Mouse (Mus musculus) frontal cortex, postnatal 14 days (tissue): ENCODE results near the gene Mpnd.

Experiments used
- DNase-seq, 2 experiments: peaks; one replicate each; pipeline ENCODE4 v3.0.0; 2022; ENCODE audit warnings: low spot score in 2 of 2

Gene Mpnd

DNA sequence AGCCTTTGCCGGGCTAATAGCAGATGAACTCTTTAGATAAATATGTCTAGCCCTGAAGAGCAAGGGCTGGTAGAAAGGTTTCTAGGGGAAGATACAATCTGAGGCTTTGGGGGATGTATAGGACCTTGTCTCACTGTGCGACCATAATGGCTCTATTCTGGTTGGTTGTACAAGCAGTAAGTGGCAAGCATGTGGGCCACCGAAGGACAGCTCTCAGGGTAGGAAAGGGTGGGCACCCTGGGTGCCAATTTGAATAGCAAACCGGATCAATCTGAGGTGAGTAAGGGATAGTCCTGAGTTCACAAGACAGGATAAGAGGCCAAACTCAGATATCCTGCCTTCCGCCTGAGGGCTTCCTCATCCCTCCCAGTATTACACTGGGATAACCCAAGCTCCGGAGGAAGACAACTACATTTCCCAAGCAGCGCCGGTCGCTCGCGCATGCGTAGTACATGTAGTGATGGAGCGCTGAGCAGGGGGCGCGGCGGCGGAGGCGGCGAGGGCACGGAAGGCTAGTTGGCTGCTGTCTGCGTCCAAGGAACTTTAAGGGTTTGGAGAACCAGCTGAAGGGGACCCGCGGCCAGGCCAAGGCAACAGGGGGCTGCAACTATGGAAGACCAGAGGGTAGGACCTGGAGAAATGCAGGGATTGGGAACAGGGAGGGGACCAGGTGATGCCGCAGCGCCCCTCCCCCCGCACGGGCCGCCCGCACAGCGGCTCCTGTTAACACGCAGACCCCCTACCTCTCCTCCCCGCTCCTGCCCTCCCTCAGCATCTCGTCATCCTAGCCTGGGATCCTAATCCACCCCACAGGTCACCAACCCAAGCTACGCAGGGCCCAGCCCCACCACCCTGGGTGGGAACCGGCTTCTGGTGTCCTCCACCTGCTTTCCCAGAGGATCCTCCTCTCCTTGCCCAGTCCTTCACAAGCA, 19.2 kb upstream of the Mpnd start, which contains the start of gene Fsd1:
TSS of gene Fsd1 (plus strand) at position 480 of the 932 bp plus-strand sequence.
- DNase-seq, result peak; percentile 75 to 77

DNA sequence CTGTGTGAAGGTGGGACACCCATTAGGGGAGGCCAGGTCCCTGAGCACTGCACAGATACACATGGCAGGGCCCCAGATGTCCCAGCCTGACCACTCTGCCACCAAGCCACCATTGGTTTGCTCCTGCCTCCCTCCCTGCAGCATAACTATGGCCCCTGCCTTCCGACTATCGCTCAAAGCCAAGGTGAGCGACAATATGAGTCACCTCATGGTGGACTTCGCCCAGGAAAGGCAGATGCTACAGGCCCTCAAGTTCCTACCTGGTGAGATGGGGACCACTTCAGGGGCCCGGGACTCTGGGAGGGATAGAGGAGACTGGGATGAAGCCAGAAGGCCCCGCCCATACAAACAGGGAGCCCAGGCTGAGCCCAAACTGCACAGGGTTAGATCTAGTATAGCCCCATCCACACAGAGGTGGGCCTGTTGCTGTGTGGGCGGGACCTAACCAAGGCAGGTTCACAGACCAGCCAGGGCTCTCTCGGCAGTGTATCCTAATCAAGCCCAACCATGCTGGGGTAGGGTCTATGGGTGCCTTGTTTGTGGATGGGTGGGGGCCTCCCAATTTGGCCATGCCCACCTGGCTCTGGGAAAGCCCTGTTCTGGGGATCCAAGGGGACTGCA, 15.1 kb upstream of the Mpnd start:
- no peak for DNase-seq

GRCm38 (mm10) chr17:55996007-55996406, 9.5 kb upstream of the Mpnd start:
- DNase-seq, result no peak

DNA sequence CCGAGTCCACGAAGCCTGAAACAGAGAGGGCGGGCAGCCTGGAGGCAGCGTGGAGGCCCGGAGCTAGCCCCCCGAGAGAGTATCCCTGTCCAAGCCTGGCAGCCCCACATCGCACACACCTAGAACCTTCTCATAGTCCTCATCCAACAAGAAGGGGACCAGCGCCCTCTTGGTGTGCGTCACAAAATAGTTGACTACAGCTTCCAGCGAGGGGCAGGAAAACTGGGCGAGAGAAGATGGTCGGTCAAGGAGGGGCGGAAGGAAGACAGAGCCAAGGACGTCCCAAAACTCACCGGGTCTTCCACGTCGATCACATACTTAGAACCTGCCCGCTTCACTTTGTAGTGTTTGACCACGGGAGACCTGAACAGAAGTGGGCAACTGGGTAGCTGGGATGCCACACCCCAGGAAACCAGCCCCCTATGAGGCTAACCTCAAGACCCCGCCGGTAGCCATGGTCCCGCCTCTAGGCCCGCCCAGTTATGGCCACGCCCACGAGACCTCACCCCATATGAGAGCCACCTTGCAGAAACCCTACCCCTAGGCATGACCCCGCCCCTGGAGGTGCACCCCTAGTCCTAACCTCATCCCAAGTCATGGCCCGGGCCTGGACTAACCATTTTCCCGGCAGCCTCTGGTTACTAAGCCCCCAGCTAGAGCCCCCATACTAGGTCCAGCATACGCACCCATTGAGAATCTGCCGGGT, 5.6 kb upstream of the Mpnd start:
- DNase-seq, result no peak

- DNase-seq, result no peak
Measured at GRCm38 (mm10) chr17:56003000-56003399, 2.5 kb upstream of the Mpnd start.

DNA sequence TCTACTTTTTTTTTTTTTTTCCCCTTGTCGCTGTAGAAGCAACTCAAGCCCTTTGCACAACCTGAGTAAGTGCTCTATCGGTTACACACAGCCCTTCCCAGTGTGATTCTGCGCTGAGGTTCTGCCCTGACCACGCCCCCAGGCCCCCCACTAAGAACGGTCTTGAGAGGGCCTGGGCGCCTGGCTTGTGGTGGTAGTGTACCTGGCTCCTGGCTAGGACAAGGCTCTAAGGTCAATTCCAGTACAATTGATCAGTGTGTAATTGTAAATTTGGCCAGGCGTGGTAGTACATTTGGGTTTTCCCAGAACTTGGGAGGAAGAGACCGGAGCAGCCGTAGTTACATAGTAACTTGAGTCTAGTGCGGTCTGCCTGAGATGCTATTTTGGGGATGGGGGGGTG, 1.4 kb downstream of the Mpnd start:
- DNase-seq, result no peak

DNA sequence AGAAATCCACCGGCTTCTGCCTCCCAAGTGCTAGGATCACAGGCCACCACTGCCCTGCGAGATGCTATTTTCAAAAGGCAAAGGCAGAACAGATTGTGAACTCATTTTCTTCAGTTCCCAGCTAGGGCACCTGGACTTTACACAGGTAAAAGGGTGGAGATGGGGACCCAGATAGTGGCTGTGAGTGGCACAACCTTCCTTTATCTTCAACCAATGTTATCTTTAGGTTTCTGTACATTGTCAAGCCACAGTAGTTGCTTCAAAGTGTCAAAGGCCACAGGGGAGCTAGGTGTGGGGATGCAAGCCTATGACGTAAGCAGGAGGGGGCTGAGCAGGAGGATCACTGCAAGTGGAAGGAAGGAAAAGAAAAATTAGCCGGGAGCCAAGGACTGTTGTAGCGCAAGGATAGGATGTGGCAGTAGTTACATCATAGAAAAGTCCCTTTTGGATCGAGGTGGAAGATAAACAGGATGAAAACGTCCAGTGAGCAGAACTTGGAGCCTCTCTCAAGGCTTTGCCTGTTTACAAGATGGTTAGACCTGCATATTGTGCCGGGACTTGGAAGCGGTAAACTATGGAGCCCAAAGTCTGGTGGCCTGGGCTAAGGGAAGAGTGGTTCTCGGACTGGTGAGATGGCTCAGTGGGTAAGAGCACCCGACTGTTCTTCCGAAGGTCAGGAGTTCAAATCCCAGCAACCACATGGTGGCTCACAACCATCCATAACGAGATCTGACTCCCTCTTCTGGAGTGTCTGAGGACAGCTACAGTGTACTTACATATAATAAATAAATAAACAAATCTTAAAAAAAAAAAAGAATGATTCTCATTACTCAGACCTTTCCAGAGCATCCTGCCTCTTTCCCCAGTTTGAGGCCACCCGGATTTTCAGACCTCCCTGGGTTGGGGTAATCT, 2.2 kb downstream of the Mpnd start:
- DNase-seq, result no peak

- peak; percentile 94 for DNase-seq
Measured at GRCm38 (mm10) chr17:56008356-56009087, 3.0 kb downstream of the Mpnd start.

DNA sequence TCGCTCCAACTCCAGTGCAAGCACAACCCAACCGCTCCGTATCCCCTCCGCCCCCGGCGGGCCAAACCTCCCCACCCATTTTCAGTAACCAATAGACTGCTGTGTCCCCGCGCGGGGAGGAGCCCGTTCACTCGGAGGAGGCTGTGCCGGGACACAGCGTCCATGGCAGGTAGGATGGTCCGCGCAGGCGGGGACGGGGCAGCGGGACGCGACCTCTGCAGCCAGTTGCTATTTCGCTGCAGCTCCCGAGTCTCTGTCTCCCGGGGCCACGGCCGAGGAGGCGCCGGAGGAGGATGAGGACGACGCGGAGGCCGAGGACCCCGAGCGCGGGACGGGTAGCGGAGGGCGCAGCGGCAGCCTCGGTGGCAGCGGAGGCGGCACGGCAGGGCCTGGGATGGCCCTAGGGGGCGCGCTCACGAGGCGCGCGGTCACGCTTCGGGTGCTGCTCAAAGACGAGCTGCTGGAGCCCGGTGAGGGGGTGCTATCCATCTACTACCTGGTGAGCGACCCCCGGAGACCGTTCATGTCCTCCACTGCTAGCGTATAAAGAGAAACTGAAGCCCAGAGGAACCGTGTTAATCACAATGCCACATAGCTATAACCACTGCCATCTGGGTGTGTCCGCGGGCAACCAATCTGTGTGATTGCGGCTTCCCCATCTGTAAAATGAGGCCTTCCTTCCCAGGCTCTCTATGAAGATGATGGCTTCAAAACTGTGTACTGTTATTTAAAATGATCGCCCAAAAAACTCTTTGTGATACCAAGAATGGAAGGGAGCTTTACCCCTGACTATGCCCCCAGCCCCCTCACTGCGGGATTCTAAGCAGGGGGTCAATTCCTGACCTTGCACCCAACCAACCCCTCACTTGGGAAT, 3.8 kb downstream of the Mpnd start:
- peak; percentile 87 to 91 for DNase-seq

- no peak for DNase-seq
Measured at GRCm38 (mm10) chr17:56009962-56010240, 4.4 kb downstream of the Mpnd start.

DNA sequence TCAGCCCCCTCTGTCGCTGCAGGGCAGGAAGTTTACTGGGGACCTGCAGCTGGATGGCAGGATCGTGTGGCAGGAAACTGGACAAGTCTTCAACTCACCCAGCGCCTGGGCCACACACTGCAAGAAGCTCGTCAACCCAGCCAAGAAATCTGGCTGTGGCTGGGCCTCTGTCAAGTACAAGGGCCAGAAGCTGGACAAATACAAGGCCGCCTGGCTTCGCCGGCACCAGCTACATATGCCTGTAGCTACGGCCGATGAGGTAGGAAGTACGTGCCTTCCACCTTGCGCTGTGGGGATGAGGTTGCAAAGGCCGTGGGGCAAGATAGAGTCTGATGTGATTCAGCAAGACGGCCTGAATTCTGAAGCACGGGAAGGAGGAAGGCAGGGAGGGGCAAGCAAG, 4.7 kb downstream of the Mpnd start:
- no peak for DNase-seq

DNA sequence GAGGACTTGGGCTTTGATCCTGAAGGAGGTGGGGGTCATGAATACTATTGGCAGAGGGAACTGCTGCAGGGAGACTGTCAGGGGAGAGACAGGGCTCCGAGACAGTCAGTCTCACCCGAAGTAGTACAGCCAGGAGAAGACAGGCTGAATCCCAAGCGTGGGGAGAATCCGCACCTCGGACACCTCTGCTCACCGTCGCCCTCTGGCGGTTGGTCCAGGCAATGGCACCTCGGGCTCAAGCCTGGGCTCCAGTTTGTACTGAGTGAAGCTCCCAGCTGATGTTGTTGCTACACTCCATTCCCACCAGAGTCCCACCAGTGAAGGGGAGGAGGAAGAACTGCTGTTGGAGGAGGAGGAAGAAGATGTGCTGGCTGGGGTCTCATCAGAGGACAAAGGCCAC, 5.2 kb downstream of the Mpnd start:
- peak in 1 of 2 experiments; percentile 69 for DNase-seq

GRCm38 (mm10) chr17:56011441-56011840, 5.9 kb downstream of the Mpnd start:
- no peak for DNase-seq

GRCm38 (mm10) chr17:56015293-56015692, 9.8 kb downstream of the Mpnd start:
- no peak for DNase-seq

DNA sequence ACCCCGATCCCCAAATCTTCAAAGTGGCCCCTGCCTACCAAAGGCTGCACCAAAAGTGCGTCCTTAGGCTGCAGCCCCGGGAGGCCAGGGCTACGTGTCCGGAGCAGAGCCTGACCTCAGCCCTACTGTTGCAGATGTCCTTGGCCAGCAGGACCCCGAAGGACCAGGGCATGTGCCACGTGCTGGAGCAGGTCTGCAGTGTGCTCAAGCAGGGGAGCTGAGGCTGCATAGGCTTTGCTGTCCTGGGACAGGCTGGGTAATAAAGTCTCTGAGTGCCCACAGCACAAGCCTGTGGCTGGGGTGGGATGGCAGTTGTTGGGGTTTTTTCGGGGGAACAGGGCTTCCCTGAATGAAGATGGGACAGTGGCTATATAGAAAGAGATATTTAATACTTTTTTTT, 10.9 kb downstream of the Mpnd start:
- DNase-seq, result no peak

DNA sequence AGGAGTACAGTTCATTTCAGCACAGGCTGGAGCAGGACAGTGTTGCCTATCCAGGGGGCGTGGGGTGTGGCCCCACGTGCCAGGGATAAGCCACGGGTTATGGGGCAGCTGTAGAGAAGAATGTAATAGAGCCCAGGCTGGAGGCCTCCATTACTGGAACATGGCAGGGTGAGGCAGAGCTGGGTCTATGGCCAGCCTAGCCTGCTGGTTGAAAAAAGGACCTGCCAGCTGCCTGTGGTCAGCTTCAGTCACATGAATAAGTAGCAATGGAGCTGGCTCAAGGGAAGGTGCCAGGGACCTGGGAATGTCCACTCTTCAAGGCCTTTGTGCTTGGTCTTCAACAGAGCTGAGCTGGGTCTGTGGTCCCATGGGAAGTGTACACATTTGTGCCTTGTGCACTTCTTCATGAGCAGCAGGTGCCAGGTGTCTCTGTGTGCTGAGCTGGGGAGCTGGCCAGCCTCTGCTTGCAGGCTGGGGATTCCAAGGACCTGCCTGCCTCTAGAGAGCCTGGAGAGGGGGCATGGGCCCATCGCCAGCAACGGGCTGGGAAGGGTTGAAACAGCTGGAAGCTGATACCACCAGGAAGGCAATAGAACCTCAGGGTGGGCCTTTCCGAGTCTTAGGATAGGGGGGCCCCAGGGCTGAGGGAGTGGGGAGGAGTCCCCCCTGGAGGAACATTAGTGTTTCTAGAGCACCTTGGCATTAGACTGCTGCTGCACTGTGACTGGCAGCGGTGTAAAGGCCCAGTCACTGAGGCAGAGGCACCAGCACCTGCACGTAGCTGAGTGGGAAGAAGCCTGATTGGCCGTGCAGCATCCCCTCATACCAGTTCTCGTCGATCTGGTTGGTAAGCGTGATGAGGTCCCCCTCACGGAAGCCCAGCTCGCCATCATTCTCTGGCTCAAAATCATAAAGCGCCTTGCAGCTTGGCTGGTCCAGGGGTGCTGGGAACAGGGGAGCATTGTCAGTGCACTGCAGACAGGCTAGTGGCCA, 11.6 kb downstream of the Mpnd start:
- no peak for DNase-seq

- no peak for DNase-seq
Measured at GRCm38 (mm10) chr17:56017848-56018247, 12.3 kb downstream of the Mpnd start.

- no peak for DNase-seq
Measured at GRCm38 (mm10) chr17:56018347-56019131, 13.0 kb downstream of the Mpnd start.
